Mouse (Mus musculus): ENCODE measurements around the gene Poldip2. TPM values are rescaled to one million over a fixed set of nuclear protein-coding genes. Genes with fewer than 3 reads are reported as not detected.

The Poldip2 gene
- polyA plus RNA-seq, 1 experiment from 2014 or later, result 182 TPM

DNA sequence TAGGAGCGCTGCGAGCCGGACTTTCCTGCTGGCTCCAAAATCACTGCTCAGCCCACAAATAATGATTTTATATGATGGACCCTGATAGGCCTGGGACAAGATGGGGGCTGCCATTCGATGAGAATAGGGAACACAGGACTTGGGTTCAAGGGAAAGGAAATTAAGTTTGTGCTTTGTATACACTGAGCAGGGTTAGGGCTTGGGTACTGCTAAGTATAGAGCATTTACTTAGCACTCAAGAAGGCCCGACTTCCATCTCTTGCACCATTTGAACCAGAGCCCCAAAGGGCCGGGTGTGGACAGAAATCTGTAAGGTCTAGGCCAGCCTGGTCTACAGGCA, 39.0 kb downstream of the Poldip2 start:
- Histone ChIP-seq H3K4me3 (peak overlapping the region; percentile 73), H3K27ac (peak overlapping the region; percentile 87; the same call in 1 of the 2 replicates), H3K4me1 (peaks cover 24% of the 10 kb centered on the region), H3K9ac (peak overlapping the region; percentile 69), H3K4me2 (replicated peaks) (peak overlapping the region; percentile 75), H3K27me3 (no peaks in the 10 kb centered on the region), H3K36me3 (no peaks in the 10 kb centered on the region), H3K9me3 (0 out of 2 replicates have a peak, but pooled peaks cover 5% of the 10 kb centered on the region)
- WGBS, result 32% methylated on average over 6 of the region's 6 CpGs
- peak; percentile 49 for ATAC-seq (ENCODE audit: low FRiP score, low read depth)

DNA sequence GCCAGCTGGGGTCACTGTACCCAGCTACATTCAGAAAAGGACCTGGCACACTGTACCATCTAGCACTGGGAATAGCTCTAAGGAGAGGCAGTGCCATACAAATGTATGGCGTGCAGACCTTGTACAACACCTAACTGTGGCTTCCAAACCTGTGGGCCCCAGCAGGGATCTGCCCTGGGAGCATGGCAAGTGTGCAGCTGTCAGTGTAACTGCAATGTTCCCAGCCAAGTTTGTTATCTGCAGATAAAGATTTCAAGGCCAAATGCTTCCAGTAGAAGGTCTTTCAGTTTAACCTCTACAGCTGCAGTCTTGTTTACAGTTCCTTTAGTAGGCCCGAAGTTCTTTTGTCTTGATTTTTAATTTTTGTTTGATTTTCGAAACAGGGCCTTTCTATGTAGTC, 43.6 kb downstream of the Poldip2 start:
- no peaks in the 10 kb centered on the region for H3K36me3 ChIP-seq

DNA sequence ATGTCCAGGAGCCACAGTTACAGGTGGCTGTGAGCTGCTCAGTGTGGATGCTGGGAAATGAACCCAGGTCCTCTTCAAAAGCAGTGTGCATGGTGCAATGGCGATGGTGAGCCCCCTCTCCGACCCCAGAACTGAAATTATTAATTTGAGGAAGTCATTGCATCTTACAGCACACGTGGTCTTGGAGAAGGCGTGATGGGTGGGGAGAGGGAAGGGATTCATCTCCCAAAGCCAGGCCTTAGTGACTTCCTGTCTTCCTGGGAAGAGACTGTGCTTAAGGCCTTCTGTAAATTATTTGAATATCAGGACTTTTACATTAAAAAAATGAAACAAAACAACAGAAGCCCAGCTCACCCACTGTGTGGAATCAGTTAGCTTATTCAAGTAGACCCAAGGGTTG, 44.1 kb downstream of the Poldip2 start:
- 88% methylated on average over 4 of the region's 4 CpGs for WGBS
- no peak overlapping the region for H3K4me3 ChIP-seq
- H3K4me2 ChIP-seq (replicated peaks), result no peak overlapping the region
- H3K36me3 ChIP-seq, result no peaks in the 10 kb centered on the region
- H3K27ac ChIP-seq, result no peak overlapping the region
- ATAC-seq (ENCODE audit: low FRiP score, low read depth), result no peak
- H3K9me3 ChIP-seq, result 0 out of 2 replicates have a peak, but pooled peaks cover 5% of the 10 kb centered on the region
- no peaks in the 10 kb centered on the region for H3K27me3 ChIP-seq
- H3K4me1 ChIP-seq, result peaks cover 6% of the 10 kb centered on the region; the same call in 1 of the 2 replicates
- no peak overlapping the region for H3K9ac ChIP-seq

More for the DNA sequence above, 43.6 kb downstream of the Poldip2 start:
- no peak for ATAC-seq (ENCODE audit: low FRiP score, low read depth)
- Histone ChIP-seq H3K9ac (no peak overlapping the region), H3K4me2 (replicated peaks) (no peak overlapping the region), H3K27ac (no peak overlapping the region), H3K27me3 (no peaks in the 10 kb centered on the region), H3K4me3 (no peak overlapping the region), H3K4me1 (peaks cover 7% of the 10 kb centered on the region; the same call in 1 of the 2 replicates), H3K9me3 (0 out of 2 replicates have a peak, but pooled peaks cover 5% of the 10 kb centered on the region)
- WGBS, result 78% methylated on average over 3 of the region's 3 CpGs

DNA sequence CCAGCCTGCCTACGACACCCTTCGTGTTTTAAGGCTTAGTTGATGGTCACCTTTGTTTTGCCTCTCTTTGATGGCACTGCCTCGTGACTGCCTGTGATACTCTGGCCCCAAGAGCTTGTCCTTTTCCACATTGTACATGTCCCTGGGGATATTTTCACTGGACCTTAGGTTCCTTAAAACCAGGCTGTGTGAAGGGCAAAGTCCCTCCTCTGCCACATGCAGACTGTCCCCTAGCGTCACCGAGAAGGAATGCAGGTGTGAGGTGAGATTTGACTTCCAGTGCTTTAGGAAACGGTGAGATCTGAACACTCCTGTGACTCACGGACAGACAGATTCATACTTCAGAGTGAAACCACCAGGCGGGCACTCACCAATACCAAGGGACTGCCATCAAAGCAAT, 45.2 kb downstream of the Poldip2 start:
- 56% methylated on average over 8 of the region's 8 CpGs for WGBS
- no peak for ATAC-seq (ENCODE audit: low FRiP score, low read depth)
- H3K4me3 ChIP-seq, result no peak overlapping the region
- H3K27ac ChIP-seq, result peak overlapping the region; percentile 3; the same call in 1 of the 2 replicates
- no peak overlapping the region for H3K4me2 ChIP-seq (replicated peaks)
- peak overlapping the region; percentile 19; the same call in 1 of the 2 replicates for H3K9ac ChIP-seq
- H3K27me3 ChIP-seq, result no peaks in the 10 kb centered on the region
- H3K4me1 ChIP-seq, result peaks cover 4% of the 10 kb centered on the region; the same call in 1 of the 2 replicates
- 0 out of 2 replicates have a peak, but pooled peaks cover 5% of the 10 kb centered on the region for H3K9me3 ChIP-seq
- no peaks in the 10 kb centered on the region for H3K36me3 ChIP-seq

DNA sequence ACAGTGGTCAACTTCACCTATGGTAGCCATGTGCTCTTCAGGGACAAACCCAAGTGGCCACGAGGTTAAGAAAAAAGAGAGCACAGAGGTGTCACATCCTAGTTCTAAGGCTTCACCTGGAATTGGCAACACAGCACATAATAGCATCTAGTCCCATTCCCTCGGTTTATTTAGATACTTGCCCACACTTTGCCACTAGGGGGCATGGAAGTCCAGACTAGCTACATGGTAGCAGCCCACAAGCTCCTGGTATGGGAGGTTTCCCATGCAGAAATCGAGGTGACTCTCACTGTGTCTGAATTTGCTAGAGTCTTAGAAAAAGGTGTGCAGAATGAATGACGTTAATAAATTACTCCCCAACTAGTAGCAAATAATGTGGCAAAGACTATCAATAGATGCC, 48.5 kb downstream of the Poldip2 start:
- Histone ChIP-seq H3K4me1 (peaks cover 4% of the 10 kb centered on the region; the same call in 1 of the 2 replicates), H3K27me3 (no peaks in the 10 kb centered on the region), H3K9ac (no peak overlapping the region), H3K4me3 (no peak overlapping the region), H3K36me3 (peaks cover 2% of the 10 kb centered on the region), H3K9me3 (no peaks in the 10 kb centered on the region), H3K27ac (no peak overlapping the region), H3K4me2 (replicated peaks) (no peak overlapping the region)
- WGBS, result 15% methylated on average over 4 of the region's 4 CpGs
- ATAC-seq (ENCODE audit: low FRiP score, low read depth), result peak; percentile 32; the same call in 1 of the 2 replicates

DNA sequence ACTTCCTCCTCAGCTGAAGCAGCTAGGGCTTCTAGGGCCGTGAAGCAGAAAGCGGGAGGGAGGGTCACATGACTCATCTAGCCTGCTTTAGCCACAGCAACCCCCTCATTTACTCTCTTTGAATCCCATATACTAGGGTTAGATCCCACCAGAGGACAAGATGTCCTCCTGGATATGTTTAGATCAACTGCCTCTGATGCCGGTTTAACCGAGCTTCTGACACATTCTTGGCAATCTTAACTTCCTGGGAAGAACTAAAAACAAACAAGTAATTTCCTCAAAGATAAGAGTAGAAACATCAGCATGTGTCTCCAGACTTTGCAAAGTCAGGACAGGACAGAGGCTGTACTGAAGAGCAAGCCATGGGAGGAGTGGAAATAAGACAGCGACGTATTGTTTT, 54.8 kb downstream of the Poldip2 start:
- Histone ChIP-seq H3K4me3 (no peak overlapping the region), H3K9ac (no peak overlapping the region)
- no peak for ATAC-seq (ENCODE audit: low FRiP score, low read depth)

DNA sequence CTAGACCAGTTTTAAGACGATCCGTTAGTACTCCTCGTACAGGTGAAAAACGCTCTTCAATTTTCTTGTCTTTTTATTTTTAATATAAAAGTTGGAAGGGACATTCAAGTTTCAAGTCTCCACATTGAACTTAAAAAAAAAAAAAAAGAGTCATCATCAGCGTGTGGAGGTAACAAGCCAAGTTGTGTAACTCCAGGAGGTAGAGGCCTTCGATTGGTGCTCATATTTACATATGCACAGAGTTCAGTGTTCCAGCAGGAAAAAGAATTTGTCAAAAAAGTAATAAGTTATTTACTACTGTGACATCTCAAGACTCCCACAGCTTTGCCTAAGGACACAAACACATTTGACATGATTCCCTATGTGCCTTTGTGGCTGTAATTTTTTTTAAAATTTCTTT, 55.6 kb downstream of the Poldip2 start:
- WGBS, result 88% methylated on average over 6 of the region's 6 CpGs
- H3K36me3 ChIP-seq, result peaks cover 52% of the 10 kb centered on the region
- no peak overlapping the region for H3K27ac ChIP-seq
- H3K4me1 ChIP-seq, result no peaks in the 10 kb centered on the region
- no peak overlapping the region for H3K4me2 ChIP-seq (replicated peaks)
- no peak overlapping the region for H3K9ac ChIP-seq
- H3K4me3 ChIP-seq, result no peak overlapping the region
- no peaks in the 10 kb centered on the region for H3K27me3 ChIP-seq
- no peaks in the 10 kb centered on the region for H3K9me3 ChIP-seq
- ATAC-seq (ENCODE audit: low FRiP score, low read depth), result no peak

More for the DNA sequence above, 54.8 kb downstream of the Poldip2 start:
- Histone ChIP-seq H3K4me2 (replicated peaks) (no peak overlapping the region), H3K27ac (no peak overlapping the region), H3K36me3 (peaks cover 43% of the 10 kb centered on the region), H3K4me1 (no peaks in the 10 kb centered on the region), H3K27me3 (no peaks in the 10 kb centered on the region), H3K9me3 (no peaks in the 10 kb centered on the region)
- 53% methylated on average over 6 of the region's 6 CpGs for WGBS

DNA sequence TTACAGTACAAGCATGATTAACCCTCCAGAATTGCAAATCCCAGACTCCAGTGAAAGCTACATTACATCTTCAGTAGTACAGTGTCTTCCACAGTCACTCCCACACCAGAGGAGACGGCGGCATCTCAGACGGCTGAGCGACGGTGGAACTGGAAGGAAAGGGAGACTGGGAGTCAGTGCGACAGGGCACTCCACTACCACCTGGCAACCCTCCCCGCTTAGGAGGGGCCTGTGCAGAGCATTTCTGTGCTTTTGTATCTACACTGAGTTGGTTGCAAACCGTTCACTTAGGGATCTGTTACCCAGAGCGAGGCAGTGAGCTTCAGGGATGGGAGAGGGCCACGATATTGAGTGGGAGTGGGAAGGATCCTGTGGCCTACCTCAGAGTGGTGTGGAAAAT, 56.8 kb downstream of the Poldip2 start:
- no peaks in the 10 kb centered on the region for H3K27me3 ChIP-seq
- 83% methylated on average over 10 of the region's 10 CpGs for WGBS
- no peak overlapping the region for H3K27ac ChIP-seq
- no peaks in the 10 kb centered on the region for H3K4me1 ChIP-seq
- no peak overlapping the region for H3K4me3 ChIP-seq
- no peak overlapping the region for H3K4me2 ChIP-seq (replicated peaks)
- H3K36me3 ChIP-seq, result peaks cover 58% of the 10 kb centered on the region
- H3K9ac ChIP-seq, result no peak overlapping the region
- H3K9me3 ChIP-seq, result no peaks in the 10 kb centered on the region
- no peak for ATAC-seq (ENCODE audit: low FRiP score, low read depth)

DNA sequence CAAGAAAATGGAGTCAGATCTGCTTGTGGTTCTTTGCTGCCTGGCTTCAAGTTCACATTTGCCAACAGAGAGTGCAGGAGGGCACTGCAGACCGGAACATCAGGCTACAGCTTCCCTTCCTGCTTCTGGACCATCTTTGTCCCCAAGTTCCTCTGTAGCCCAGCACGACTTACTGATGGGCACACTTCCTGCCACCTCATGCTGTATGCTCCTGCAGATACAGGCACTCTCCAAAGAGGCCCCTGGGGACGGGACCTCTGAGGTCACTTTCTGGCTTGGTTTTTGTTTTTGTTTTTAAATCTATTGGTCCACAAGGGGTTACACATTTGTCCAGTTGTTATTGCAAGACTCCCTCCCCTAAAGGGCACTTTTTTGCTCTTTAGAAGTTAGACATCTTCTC, 57.8 kb downstream of the Poldip2 start:
- Histone ChIP-seq H3K4me2 (replicated peaks) (no peak overlapping the region), H3K27me3 (no peaks in the 10 kb centered on the region), H3K27ac (no peak overlapping the region), H3K9me3 (no peaks in the 10 kb centered on the region), H3K4me1 (no peaks in the 10 kb centered on the region), H3K36me3 (peaks cover 63% of the 10 kb centered on the region), H3K9ac (no peak overlapping the region), H3K4me3 (no peak overlapping the region)
- WGBS, result 82% methylated on average over 3 of the region's 3 CpGs
- no peak for ATAC-seq (ENCODE audit: low FRiP score, low read depth)

DNA sequence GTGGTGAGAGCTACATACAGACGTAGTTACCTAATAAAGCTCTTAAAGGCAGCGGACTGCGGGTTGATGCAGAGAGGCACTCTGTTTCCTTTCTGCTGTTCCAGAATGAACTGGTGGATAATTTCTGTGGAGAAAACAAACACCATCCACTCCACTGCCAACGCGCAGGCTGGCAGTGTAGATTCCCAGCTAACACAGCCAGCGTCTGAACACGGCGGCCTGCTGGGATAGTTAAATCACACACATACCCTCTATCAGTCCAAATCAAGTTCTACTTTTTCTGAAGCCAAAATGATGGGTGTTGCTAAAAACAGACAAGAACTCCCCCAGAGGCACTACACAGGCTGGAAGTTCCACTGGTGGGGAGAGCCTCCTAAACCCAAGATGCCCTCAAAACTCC, 59.4 kb downstream of the Poldip2 start:
- 97% methylated on average over 8 of the region's 8 CpGs for WGBS
- Histone ChIP-seq H3K4me3 (no peak overlapping the region), H3K9me3 (no peaks in the 10 kb centered on the region), H3K4me2 (replicated peaks) (no peak overlapping the region), H3K36me3 (peaks cover 67% of the 10 kb centered on the region), H3K27me3 (no peaks in the 10 kb centered on the region), H3K9ac (no peak overlapping the region), H3K4me1 (no peaks in the 10 kb centered on the region), H3K27ac (no peak overlapping the region)
- ATAC-seq (ENCODE audit: low FRiP score, low read depth), result no peak

DNA sequence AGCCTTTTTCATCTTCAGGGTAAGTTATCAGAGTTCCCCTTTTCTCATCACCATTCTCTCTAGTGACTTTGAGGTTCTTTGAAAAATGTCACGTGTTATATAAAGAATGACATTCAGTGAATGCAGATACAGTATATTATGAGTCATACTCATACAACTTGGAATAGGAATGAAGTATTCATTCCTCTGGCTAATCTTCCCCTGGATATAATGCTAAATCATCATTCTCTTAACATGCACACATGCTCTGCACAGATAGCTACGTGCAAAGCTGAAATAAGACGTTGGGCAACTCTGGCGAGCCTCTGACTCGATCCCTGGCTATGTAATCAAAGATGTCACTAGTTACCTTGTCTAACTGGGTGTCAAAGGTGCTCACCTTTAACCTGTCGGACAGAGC, 59.9 kb downstream of the Poldip2 start:
- Histone ChIP-seq H3K4me2 (replicated peaks) (no peak overlapping the region), H3K9me3 (no peaks in the 10 kb centered on the region), H3K4me1 (no peaks in the 10 kb centered on the region), H3K27ac (no peak overlapping the region), H3K36me3 (peaks cover 67% of the 10 kb centered on the region), H3K4me3 (no peak overlapping the region), H3K27me3 (no peaks in the 10 kb centered on the region), H3K9ac (no peak overlapping the region)
- WGBS, result 93% methylated on average over 6 of the region's 6 CpGs
- ATAC-seq (ENCODE audit: low FRiP score, low read depth), result no peak

Data from limb, embryonic 13.5 days (tissue).